Mouse (Mus musculus) left cerebral cortex, adult 2 months (tissue): ENCODE measurements around the gene Bmx. TPM values are rescaled to one million over a fixed set of nuclear protein-coding genes. Genes with fewer than 3 reads are reported as not detected.
A peak's percentile ranks its signal among the peaks of the same experiment; 100 is the strongest.

Experiments used
- DNase-seq, 2 experiments: peaks; one replicate each; pipeline ENCODE4 v3.0.0; 2021 to 2022; ENCODE audit warnings: low spot score in 2 of 2, mixed read lengths in 1 of 2; ENCODE audit errors: extremely low spot score in 1 of 2
- H3K27ac ChIP-seq: fragments of 200-600 bp; 2 replicates; pipeline ENCODE4 v1.8.1; 2022
- H3K4me3 ChIP-seq: fragments of 200-600 bp; 2 replicates; pipeline ENCODE4 v1.8.1; 2022
- CTCF ChIP-seq: fragments of 200-600 bp; IDR thresholded peaks from 2 replicates; pipeline ENCODE4 v1.8.1; 2022; ENCODE audit warnings: antibody characterized with exemption, mild to moderate bottlenecking, moderate library complexity
- intact Hi-C: fragments of 180-260 bp; cut with DNase I; formaldehyde crosslinking; loops from one replicate; pipeline ENCODE4 v1.15.1; 2025
- total RNA-seq, 2 experiments: library from RNA; stranded (reverse); gene quantifications; 2 replicates each; pipeline ENCODE4 v1.2.3; 2021

The Bmx gene
- total RNA-seq, 2 experiments from 2014 or later: 0.82 to 1.4 TPM

- intact Hi-C loops: no loop called here
- H3K4me3 ChIP-seq: no peak overlapping the region
Measured at GRCm38 (mm10) chrX:164246722-164247121, 11.3 kb downstream of the Bmx start.

GRCm38 (mm10) chrX:164245714-164246113 lies 12.3 kb downstream of the Bmx start:
- TF ChIP-seq CTCF: no peak
- intact Hi-C loops: no loop called here
- Histone ChIP-seq H3K4me3 (no peak overlapping the region), H3K27ac (no peak overlapping the region)
- DNase-seq: no peak

More at GRCm38 (mm10) chrX:164246722-164247121, 11.3 kb downstream of the Bmx start:
- H3K27ac ChIP-seq: no peak overlapping the region
- DNase-seq: no peak
- TF ChIP-seq CTCF: no peak

GRCm38 (mm10) chrX:164233380-164233779 lies 24.6 kb downstream of the Bmx start:
- DNase-seq: no peak
- Histone ChIP-seq H3K4me3 (no peak overlapping the region), H3K27ac (no peak overlapping the region)
- intact Hi-C loops: no loop called here
- TF ChIP-seq CTCF: no peak

GRCm38 (mm10) chrX:164221989-164222388 lies 36.0 kb downstream of the Bmx start:
- H3K27ac ChIP-seq: no peak overlapping the region
- no peak overlapping the region for H3K4me3 ChIP-seq
- intact Hi-C loops: no loop called here
- TF ChIP-seq CTCF: peak; percentile 35
- DNase-seq: no peak

- no peak overlapping the region for H3K4me3 ChIP-seq
- no peak for DNase-seq
- intact Hi-C loops: no loop called here
- H3K27ac ChIP-seq: no peak overlapping the region
- TF ChIP-seq CTCF: no peak
Measured at GRCm38 (mm10) chrX:164200547-164200946, 57.4 kb downstream of the Bmx start.

- TF ChIP-seq CTCF: no peak
- DNase-seq: no peak
- intact Hi-C loops: no loop called here
- H3K4me3 ChIP-seq: no peak overlapping the region
- H3K27ac ChIP-seq: no peak overlapping the region
Measured at GRCm38 (mm10) chrX:164197679-164198078, 60.3 kb downstream of the Bmx start.

- intact Hi-C loops: no loop called here
- no peak overlapping the region for H3K4me3 ChIP-seq
- no peak for TF ChIP-seq CTCF
- H3K27ac ChIP-seq: no peak overlapping the region
- DNase-seq: no peak
Measured at GRCm38 (mm10) chrX:164189880-164190279, 68.1 kb downstream of the Bmx start.

- Histone ChIP-seq H3K27ac (no peak overlapping the region), H3K4me3 (no peak overlapping the region)
- intact Hi-C loops: loop anchor here (1.0 to 2.0 kb wide), 3 partner anchors 103 to 265 kb away; no protein-coding TSS in a partner anchor
- TF ChIP-seq CTCF: peak; percentile 73
- DNase-seq: peak; percentile 10 to 15
Measured at GRCm38 (mm10) chrX:164183844-164184243, 74.1 kb downstream of the Bmx start.

GRCm38 (mm10) chrX:164179746-164180145 lies 78.2 kb downstream of the Bmx start:
- intact Hi-C loops: loop anchor here (1.0 to 5.0 kb wide), 2 partner anchors 78 to 1262 kb away; no protein-coding TSS in a partner anchor
- Histone ChIP-seq H3K4me3 (no peak overlapping the region), H3K27ac (no peak overlapping the region)
- DNase-seq: peak; percentile 36 to 51
- TF ChIP-seq CTCF: peak; percentile 67

GRCm38 (mm10) chrX:164178856-164179255 lies 79.1 kb downstream of the Bmx start:
- no peak for TF ChIP-seq CTCF
- no peak for DNase-seq
- intact Hi-C loops: loop anchor here (1.0 to 5.0 kb wide), 2 partner anchors 78 to 1262 kb away; no protein-coding TSS in a partner anchor
- H3K4me3 ChIP-seq: no peak overlapping the region
- no peak overlapping the region for H3K27ac ChIP-seq

- Histone ChIP-seq H3K4me3 (no peak overlapping the region), H3K27ac (no peak overlapping the region)
- TF ChIP-seq CTCF: no peak
- DNase-seq: no peak
- intact Hi-C loops: loop anchor here (5.0 kb wide), 1 partner anchor 1258 kb away; no protein-coding TSS in a partner anchor
Measured at GRCm38 (mm10) chrX:164175780-164176179, 82.2 kb downstream of the Bmx start.

GRCm38 (mm10) chrX:164175311-164175710 lies 82.7 kb downstream of the Bmx start:
- no peak overlapping the region for H3K4me3 ChIP-seq
- no peak overlapping the region for H3K27ac ChIP-seq
- no peak for TF ChIP-seq CTCF
- intact Hi-C loops: loop anchor here (5.0 kb wide), 1 partner anchor 1258 kb away; no protein-coding TSS in a partner anchor
- DNase-seq: no peak

- intact Hi-C loops: no loop called here
- Histone ChIP-seq H3K27ac (no peak overlapping the region), H3K4me3 (no peak overlapping the region)
- no peak for DNase-seq
- TF ChIP-seq CTCF: no peak
Measured at GRCm38 (mm10) chrX:164173880-164174279, 84.1 kb downstream of the Bmx start.
